Mouse (Mus musculus): ENCODE measurements at regions not wholly inside any gene's neighbourhood (a gene's known extent, or its start where the extent isn't known, plus 50 kb on each side); places are given as distances from the start of the nearest gene placed in this dataset.

DNA sequence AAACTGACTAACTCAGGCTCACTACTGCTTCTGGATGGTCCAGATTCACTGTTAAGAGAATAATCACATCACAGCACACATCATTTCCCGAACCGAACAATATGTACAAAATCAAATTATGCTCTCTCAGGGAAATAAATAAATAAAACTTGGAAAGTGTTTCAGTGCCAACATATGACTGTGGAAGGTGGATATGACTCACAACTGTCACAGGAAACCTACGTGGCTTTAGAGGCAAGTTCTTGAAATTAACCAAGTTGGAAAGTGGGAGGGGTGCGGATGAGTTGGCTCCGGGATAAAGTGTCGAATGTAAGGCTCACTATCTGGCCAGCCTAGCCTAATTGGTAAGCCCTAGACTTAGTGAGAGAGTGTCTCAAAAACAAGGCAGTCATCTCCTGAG is 69.1 kb upstream of the Zdhhc17 start:
- in situ Hi-C loops (cut with MseI, MboI) = no loop called here

DNA sequence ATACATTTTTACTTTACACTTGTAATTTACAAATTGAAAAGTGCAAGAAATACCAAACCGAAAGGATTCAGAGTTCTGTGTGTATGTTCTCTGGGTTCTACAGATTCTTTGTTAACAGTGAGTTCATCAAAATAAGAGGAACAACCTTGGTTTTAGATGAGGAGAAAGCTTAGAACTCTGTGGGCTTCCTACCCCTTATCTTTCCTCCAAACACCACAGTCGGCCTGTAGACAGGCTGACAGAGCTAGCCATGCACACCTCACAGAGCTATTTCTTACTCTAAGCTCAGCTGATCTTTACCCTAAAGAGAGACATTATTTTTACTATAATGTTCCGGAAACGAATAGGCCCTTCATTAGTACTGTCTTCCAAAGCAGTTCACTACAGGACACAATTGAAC is 67.7 kb upstream of the Zdhhc17 start:
- in situ Hi-C loops (cut with MseI, MboI) = no loop called here

GRCm38 (mm10) chr10:111073851-111074430 is 64.0 kb upstream of the Zdhhc17 start:
- in situ Hi-C loops (cut with MseI, MboI) = no loop called here

DNA sequence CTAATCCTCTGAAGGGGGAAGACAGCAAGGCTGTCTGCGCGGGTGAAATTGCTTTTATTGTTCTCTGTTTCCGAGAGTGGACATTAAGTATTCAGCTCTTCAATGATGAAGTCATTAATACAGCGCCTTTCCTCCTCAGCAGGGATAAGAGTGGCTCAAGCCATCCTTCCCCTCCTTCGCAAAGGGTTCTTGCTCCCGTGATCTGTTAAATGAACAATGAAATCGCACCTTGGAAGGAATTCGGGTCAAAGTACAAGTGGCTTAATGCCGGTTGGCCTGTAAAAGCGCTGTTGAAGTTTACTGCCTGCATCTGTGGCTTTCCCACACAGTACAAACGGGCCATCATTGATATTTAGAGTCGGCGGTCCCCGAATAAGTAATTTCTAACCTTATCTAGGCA is 63.3 kb upstream of the Zdhhc17 start:
- in situ Hi-C loops (cut with MseI, MboI) = no loop called here

- in situ Hi-C loops (cut with MseI, MboI) = no loop called here
These were observed 62.6 kb upstream of the Zdhhc17 start for GRCm38 (mm10) chr10:111072554-111072909.

DNA sequence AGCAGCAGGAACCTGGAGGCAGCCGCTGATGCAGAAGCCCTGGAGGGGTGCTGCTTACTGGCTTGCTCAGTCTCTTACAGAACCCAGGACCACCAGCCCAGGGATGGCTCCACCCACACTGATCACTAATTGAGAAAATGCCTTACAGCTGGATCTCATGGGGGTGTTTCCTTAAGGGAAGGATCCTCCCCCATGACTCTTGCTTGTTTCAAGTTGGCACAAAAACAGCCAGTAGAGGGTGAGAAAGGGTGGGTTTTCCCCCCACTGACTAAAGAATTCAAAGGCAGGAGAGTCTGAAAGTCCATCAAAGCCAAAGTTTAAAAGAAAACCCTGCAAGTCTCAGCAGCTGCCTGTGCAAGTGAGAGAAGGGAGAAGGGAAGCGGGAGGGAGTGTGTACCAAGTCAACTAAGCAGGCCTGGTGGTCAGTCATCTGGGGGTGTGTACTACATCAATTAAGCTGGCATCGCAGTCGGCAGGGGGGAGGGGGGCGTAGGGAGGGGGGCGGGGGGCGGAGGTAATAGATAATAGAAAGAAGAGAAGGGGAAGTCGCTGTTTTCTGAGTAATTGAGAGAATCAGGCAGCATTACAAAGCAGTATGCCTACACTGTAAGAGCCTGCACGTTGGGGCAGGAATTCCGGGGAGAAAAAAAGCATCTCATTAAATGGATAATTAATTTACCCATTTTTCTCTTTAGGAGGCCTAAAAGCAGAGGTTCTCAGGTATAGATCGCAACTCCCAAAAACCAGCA is 62.0 kb upstream of the Zdhhc17 start:
- in situ Hi-C loops (cut with MseI, MboI) = no loop called here

DNA sequence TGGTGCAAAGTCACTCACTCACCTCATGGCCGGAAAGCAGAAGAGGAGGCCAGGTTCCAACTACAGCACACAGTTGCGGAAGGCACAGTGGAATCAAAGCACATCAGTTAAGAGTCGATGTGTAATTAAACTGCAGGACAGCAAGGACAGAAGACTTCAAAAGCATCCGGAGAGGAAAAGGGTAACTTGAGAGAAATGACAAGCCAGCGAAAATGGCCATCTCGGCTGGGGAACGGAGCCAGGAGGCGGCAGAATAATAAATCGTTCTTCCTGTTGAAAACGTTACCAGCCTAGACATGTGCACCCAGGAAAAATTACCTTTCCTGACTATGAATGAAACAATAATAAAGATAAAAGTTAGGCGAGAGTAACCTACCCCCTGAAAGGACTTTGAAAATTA is 56.2 kb upstream of the Zdhhc17 start:
- in situ Hi-C loops (cut with MseI, MboI) = no loop called here

- in situ Hi-C loops (cut with MseI, MboI) = no loop called here
These were observed 50.7 kb upstream of the Zdhhc17 start for GRCm38 (mm10) chr10:111060626-111061025.

All from mouse trophoblast stem cell (cell line).